In the genomic region with DNA sequence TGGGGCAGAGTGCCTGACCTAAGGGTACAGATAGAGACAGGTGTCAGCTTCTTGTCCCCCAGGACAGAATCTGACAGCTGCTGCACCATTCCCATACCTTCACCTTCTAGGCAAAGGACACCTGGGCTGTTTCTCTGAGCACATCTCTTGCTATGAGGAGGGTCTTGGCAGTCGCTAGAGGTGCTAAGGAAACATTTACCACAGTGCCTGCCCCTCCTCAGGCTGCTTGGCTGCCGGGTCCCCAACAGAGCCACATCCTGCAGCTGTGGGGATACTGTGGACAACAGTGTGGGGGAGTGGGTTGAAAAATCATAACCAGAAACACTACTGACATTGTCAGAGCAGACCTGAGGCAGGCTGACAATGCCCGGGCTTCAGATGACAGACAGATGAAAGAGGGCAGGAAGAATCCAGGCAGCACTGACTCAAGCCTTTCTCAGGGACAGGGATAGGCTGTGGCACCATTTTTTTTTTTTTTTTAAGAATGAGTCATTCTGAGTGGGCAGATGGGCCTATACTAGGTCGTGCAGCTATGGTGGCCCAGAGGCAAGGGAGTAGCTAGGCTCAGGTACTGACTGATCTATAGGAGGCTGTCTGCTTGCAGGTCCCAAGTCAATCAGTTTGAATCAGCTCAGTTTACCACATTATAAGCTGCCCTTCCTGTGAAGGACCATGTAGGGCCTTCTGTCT, we compare ENCODE assay signal across 14 mouse cellular contexts.
DNase-seq lines count a peak whose midpoint lies in the region; ATAC-seq lines count a peak whose summit lies in the region.
"Had no signal": no experiment of that assay in that cellular context is flagged by ENCODE, and none has a peak within 500 bp of the region (broad histone marks: within the 10 kb centered on the region; RNA-seq: fewer than 3 reads in every experiment).

No protein-coding gene starts in this region.

- H3K27me3 ChIP-seq in embryonic facial prominence, embryonic 15.5 days: peaks cover 16% of the 10 kb centered on the region
- peaks cover 38% of the 10 kb centered on the region for H3K27me3 ChIP-seq in hindbrain, embryonic 12.5 days
- no peaks in the 10 kb centered on the region for H3K27me3 ChIP-seq in midbrain, embryonic 16.5 days (ENCODE audit: control insufficient read depth, insufficient read depth, low read depth, low read length)

- H3K36me3 ChIP-seq in embryonic facial prominence, embryonic 15.5 days: no peaks in the 10 kb centered on the region
- H3K36me3 ChIP-seq in hindbrain, embryonic 12.5 days: no peaks in the 10 kb centered on the region
- H3K36me3 ChIP-seq in midbrain, embryonic 16.5 days (ENCODE audit: control insufficient read depth, insufficient read depth, low read length): no peaks in the 10 kb centered on the region
- H3K36me3 ChIP-seq: embryonic facial prominence, embryonic 13.5 days; heart, embryonic 12.5 days; kidney, embryonic 15.5 days; limb, embryonic 13.5 days; lung, embryonic 15.5 days had no signal

- no peak overlapping the region for H3K27ac ChIP-seq in embryonic facial prominence, embryonic 15.5 days (replicated peaks)
- H3K27ac ChIP-seq in hindbrain, embryonic 12.5 days: peak overlapping the region; percentile 76
- H3K27ac ChIP-seq in midbrain, embryonic 16.5 days (ENCODE audit: low read length): peak overlapping the region; percentile 66
- H3K27ac ChIP-seq: embryonic facial prominence, embryonic 13.5 days; kidney, embryonic 15.5 days; limb, embryonic 13.5 days; lung, embryonic 15.5 days had no signal

- WGBS in embryonic facial prominence, embryonic 15.5 days: 24% methylated on average over 4 of the region's 4 CpGs
- 27% methylated on average over 4 of the region's 4 CpGs for WGBS in hindbrain, embryonic 12.5 days
- WGBS in midbrain, embryonic 16.5 days: 19% methylated on average over 4 of the region's 4 CpGs

- H3K4me3 ChIP-seq in embryonic facial prominence, embryonic 15.5 days (replicated peaks): no peak overlapping the region
- H3K4me3 ChIP-seq in hindbrain, embryonic 12.5 days: no peak overlapping the region
- no peak overlapping the region for H3K4me3 ChIP-seq in midbrain, embryonic 16.5 days (ENCODE audit: low read depth, low read length)
- H3K4me3 ChIP-seq: embryonic facial prominence, embryonic 13.5 days; heart, embryonic 12.5 days; kidney, embryonic 15.5 days; limb, embryonic 13.5 days; lung, embryonic 15.5 days had no signal

- H3K4me1 ChIP-seq in embryonic facial prominence, embryonic 15.5 days: peaks cover 16% of the 10 kb centered on the region
- H3K4me1 ChIP-seq in hindbrain, embryonic 12.5 days: peaks cover 25% of the 10 kb centered on the region
- H3K4me1 ChIP-seq in midbrain, embryonic 16.5 days (ENCODE audit: control insufficient read depth, insufficient read depth, low read length): peaks cover 26% of the 10 kb centered on the region
- H3K4me1 ChIP-seq: heart, embryonic 12.5 days; kidney, embryonic 15.5 days had no signal

- H3K9me3 ChIP-seq in embryonic facial prominence, embryonic 15.5 days (replicated peaks): no peaks in the 10 kb centered on the region
- H3K9me3 ChIP-seq in hindbrain, embryonic 12.5 days (replicated peaks): no peaks in the 10 kb centered on the region
- H3K9me3 ChIP-seq in midbrain, embryonic 16.5 days (replicated peaks; ENCODE audit: control insufficient read depth, low read length, poor library complexity, severe bottlenecking): no peaks in the 10 kb centered on the region
- H3K9me3 ChIP-seq: embryonic facial prominence, embryonic 13.5 days; kidney, embryonic 15.5 days; lung, embryonic 15.5 days had no signal

- peak; percentile 38; the same call in 1 of the 2 replicates for ATAC-seq in frontal cortex, adult (ENCODE audit: low TSS enrichment)
- ATAC-seq in embryonic facial prominence, embryonic 15.5 days (ENCODE audit: insufficient number of reproducible peaks, low FRiP score, low TSS enrichment, low read depth): no peak
- peak; percentile 19 for ATAC-seq in hindbrain, embryonic 12.5 days (ENCODE audit: low FRiP score)
- 0 out of 2 replicates have a peak, but pooled peaks have one; percentile 27 for ATAC-seq in midbrain, embryonic 16.5 days

- 0 out of 2 replicates have a peak overlapping the region, but pooled peaks have one; percentile 17 for H3K4me2 ChIP-seq in embryonic facial prominence, embryonic 15.5 days (replicated peaks)
- peak overlapping the region; percentile 19; the same call in 1 of the 2 replicates for H3K4me2 ChIP-seq in hindbrain, embryonic 12.5 days (replicated peaks)
- H3K4me2 ChIP-seq in midbrain, embryonic 16.5 days (ENCODE audit: low read length): no peak overlapping the region
- H3K4me2 ChIP-seq: embryonic facial prominence, embryonic 13.5 days; heart, embryonic 12.5 days; kidney, embryonic 15.5 days; lung, embryonic 15.5 days had no signal

- intact Hi-C loops in gastrocnemius, postnatal 36 days (cut with DNase I): no loop called here

- no peak overlapping the region for H3K9ac ChIP-seq in embryonic facial prominence, embryonic 15.5 days
- H3K9ac ChIP-seq in hindbrain, embryonic 12.5 days: 0 out of 2 replicates have a peak overlapping the region, but pooled peaks have one; percentile 14
- H3K9ac ChIP-seq in midbrain, embryonic 16.5 days (ENCODE audit: low read depth, low read length): 0 out of 2 replicates have a peak overlapping the region, but pooled peaks have one; percentile 5
- H3K9ac ChIP-seq: embryonic facial prominence, embryonic 13.5 days; heart, embryonic 12.5 days; kidney, embryonic 15.5 days; limb, embryonic 13.5 days; lung, embryonic 15.5 days had no signal

- no peak for DNase-seq in frontal cortex, postnatal 36 days (ENCODE audit: low spot score in 2 of 2)
- DNase-seq in cerebellum, adult 18-20 months: no peak
- DNase-seq in gastrocnemius, postnatal 36 days: no peak
- no peak for DNase-seq in c-Kit-positive CD71-positive TER-119-positive erythroid progenitor cells, embryonic 14.5 days (ENCODE audit: low spot score)
- DNase-seq: cerebellum, adult 9-10 months had no signal
